Mouse (Mus musculus) T-cell, adult 2 months (primary cell): Measurements from ENCODE around the gene Mmp25.
"Not testable (repeated sequence)": the region's sequence is repeated elsewhere in the genome, so short reads cannot be mapped to it uniquely, and the experiment has no call there.

Experiments
- DNase-seq: peaks from one replicate; pipeline ENCODE4 v3.0.0; 2022; ENCODE audit warnings: low spot score

Mmp25 gene

DNA sequence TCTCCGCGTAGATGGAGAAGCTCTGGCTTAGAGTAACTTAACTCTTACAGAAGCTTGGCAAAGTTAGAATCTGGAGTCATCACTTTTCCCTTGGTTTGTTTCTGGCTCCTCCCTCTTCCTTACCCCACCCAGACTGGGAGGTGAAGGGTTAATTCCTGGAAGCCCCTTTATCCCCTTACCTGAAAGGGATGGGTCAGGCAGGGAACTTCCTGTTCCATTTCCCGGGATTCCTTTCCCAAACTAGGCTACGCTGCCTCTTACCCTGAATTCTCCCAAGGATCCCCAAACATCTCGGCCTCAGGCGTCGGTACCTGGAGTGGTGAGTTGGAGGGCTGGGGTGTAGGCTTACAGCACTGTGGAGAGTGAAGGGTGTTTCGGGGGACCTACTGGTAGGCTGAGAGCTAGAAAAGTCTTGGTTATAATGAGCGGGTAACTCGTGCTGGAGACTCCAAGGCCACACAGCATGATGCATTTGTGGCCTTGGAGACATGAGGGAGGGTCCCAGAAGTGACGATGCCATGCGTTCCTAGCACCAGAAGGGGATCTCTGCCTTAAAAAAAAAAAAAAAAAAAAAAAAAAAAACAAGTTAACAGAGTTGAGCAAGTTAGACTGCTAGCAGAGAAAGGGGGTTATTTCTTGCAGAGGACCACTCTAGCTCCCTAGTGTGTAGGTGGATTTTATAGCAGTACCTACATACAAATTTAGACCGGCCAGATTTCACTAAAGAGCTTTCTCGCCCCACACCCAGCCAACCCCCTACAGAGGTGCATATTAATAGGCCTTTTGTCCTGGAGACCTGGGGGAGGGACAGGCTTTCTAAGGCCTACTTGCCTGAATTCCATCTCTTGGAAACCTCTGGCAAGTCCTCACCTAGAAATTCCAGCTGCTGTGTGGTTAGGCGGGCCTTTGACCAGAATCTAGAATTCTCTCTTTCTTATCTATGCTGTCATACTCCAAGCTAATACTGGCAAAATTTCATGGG, 44.1 kb downstream of the Mmp25 start, which contains the start of gene Zscan10:
Gene Zscan10, plus strand, starts transcription at position 216 of the 982 bp plus-strand sequence.
- no peak for DNase-seq

DNA sequence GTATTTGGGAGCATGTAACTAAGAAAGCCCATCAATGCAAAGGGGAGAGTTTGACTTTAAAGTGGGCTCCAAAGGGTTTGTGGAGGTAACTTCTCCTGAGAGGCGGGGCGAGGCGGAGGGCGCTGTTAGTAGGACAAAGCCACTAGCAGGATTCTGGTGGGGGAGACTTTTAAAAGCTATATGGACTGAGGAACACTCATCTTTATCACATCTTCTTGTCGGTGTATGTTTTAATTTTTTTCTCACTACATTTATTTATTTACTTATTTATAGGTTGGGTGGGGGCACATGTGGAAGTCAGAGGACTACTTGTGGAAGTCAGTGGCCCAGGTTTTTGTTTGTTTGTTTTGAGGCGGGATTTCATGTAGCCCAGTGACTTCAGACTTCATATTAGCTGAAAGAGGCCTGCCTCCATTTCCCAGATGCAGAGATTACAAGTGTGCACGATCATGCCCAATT, 45.4 kb downstream of the Mmp25 start:
- no peak for DNase-seq

GRCm38 (mm10) chr17:23598582-23599552, 46.2 kb downstream of the Mmp25 start, which contains the start of gene Zfp13:
Gene Zfp13 (minus strand): TSS chr17:23599487.
- DNase-seq: peak; percentile 98

- not testable (repeated sequence) for DNase-seq
Measured at GRCm38 (mm10) chr17:23595139-23595538, 49.9 kb downstream of the Mmp25 start.

- no peak for DNase-seq
Measured at GRCm38 (mm10) chr17:23592926-23593300, 52.2 kb downstream of the Mmp25 start.

GRCm38 (mm10) chr17:23592208-23592925, 52.7 kb downstream of the Mmp25 start:
- peak; percentile 79 for DNase-seq

DNA sequence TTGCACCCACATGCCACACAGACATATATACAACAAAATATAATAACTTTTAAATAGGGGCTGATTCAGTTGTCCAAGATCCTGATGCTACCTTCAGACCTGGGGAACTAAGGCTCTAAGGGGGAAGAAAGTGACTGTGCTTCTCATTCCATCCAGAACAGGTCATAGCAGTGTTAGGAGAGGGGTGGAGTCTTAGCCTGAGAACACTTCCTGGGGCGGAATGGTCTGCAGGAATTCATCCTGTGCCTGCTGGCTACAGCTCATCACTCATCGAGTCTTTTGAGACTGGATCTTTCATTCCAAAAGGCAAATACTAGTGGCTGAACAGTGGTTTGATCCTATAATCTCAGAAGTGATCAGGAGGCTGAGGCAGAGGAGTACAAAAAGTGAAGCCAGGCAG, 57.8 kb downstream of the Mmp25 start:
- DNase-seq: no peak

GRCm38 (mm10) chr17:23585721-23586491, 59.2 kb downstream of the Mmp25 start:
- no peak for DNase-seq

- DNase-seq: no peak
Measured at GRCm38 (mm10) chr17:23584786-23585185, 60.3 kb downstream of the Mmp25 start.
